Mouse (Mus musculus) mature B cell (primary cell): Measurements from ENCODE around the gene Rragc.

Source experiments
- in situ Hi-C: fragments of 300-500 bp; cut with MboI; formaldehyde crosslinking; loops from 2 replicates; pipeline ENCODE4 v1.14.3; 2019

Rragc gene

DNA sequence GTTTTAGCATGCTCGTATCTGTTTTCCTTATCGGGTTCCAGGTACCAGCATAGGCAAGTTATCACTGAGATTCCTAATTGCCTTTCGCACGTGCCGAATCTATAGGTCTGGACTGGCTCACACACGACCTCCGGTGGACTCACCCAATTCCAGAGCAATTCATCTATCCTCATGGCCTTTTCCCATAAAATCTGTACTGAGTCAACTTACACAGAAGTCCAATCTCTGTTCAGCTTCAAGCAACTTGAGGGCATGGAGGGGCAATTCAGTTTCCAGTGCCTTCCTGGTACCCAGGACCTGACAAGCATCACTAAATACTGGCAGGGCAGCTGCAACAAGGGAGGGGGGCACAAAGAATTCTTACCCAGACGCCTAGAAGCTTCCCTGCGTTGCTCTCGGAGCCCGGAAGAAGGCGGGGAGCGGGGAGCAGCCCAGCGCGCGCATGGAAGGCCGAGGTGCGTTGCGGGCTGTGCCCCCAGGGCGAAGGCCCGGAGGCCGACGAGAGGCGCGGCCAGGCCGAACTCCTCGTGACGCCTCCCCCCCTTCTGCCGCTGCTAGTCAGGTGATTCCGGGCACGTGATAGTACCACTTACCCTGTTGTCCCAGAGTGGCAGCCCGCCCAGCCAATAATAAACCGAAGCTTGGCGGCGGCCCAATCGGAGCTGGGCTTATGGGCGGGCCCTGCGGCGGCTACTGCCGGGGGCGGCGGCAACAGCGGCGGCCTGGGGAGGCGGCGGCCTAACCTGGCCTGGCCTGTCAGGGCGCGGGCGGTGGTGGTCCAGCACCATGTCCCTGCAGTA lies at the start of gene Rragc:
Gene Rragc (plus strand): TSS at position 699 of the 800 bp plus-strand sequence.
- in situ Hi-C loops = loop anchor here (25.0 kb wide), 1 partner anchor 630 kb away; no protein-coding TSS in a partner anchor

DNA sequence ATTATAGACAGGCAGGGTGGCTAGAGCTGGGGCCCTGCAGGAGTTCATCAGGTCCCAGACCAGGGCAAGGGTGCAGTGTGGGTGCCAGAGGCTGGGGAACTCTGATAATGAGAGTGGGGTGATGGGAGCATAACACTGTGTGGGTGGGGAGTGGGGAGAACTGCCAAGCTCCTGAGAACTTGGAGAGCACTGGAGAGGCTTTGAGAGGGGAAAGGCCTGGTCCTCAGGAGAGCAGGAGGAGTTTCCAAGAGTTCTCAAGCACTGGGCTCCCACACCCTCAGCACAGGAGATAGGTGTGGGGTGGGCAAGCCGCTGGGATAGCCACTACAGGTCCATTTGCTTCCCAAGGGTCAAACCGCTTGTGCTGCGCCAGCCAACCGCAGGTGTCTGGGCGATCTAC lies 23.5 kb upstream of the Rragc start:
- in situ Hi-C loops = no loop called here

DNA sequence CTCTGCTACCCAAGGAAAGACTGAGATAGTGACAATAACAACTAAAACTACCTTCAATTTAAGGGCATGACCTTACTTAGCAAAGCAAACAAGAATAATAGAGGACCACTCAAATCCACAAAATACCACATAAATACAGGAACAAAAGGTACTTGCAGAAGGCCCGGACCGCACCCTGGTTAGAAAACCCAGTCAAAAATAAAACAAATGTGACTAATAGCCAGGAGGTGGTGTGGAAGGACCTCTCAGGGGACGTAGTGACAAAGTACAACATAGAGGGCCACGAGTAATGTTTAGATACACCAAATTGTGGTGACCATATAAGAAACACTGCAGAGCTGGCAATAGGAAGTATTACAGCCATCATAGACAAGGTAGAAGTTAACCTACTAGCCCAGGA lies 23.0 kb upstream of the Rragc start:
- in situ Hi-C loops = no loop called here

DNA sequence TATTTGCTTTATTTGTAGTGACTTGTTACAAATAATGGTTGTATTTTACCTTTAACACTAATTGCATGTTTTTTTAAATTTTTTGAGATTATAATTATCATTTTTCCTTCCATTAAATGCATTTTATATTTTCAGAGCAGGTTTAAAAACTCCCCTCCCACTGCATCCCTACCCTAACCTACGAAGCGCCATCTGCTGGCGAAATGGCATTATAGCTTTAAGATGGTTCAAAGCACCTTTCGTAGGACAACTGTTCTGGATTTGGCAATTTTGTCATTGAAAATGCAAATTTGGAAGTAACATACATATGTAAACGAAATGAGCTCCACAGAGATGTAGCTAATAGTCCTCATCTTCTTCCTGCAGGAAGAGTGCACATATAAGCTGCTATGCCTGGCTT lies 18.6 kb upstream of the Rragc start:
- in situ Hi-C loops = no loop called here

DNA sequence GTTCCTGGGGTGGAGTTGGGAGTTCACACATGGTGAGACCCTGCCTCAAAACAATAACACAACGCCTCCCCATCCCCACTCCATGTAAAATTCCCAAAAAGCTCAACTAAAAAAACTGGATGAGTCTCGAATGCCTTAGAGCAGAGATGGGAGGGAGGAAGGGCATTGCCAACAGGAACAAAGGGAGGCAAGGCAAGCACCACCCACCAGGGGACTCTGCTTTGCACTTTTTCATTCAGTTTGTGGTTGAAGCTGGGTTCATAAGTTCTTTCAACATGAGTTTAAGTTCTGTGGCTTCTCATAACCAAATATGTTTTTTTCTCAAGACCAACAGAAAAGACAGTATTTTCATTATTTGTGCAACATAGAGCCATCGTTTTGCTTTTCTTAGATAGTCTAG lies 13.8 kb upstream of the Rragc start:
- in situ Hi-C loops = loop anchor here (25.0 kb wide), 1 partner anchor 616 kb away; no protein-coding TSS in a partner anchor

DNA sequence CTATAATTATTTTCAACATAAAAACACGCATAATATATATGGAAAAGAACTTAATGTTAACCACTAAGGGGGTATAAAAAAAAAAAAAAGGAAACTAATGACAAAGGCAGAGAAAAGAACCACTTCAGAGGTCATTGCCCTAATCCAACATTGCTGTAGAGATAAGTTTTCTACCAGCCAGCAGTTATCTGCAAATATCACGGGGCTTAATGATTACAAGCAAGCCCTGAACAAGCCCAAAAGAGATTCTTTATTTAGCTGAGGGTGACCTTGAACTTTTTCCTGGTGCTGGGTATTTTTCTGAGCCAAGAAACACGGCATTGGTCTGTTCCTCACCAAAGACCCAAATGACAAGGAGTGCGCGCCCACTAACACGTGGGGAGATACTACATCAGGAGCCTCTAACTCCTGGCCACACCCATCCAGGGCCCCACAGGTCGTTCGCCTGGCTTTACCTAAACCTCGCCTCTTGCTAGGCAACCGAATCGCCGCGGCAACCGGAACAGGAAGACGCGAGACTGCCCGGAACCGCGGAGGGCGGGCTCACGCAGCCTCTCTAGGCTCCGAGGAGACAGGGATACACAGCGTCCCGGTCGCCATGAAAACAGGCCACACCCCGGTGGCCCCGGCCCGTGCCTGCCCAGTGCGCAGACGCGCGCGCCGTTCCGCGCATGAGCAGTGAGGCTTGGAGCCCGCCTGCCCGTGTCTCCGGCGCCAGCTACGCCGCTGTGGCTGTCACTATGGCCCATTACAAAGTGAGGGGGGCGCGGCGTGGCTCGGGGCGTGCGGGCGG lies 12.7 kb upstream of the Rragc start, which contains the start of gene Mycbp:
Gene Mycbp (plus strand): TSS at position 500 of the 793 bp plus-strand sequence.
- in situ Hi-C loops = loop anchor here (25.0 kb wide), 1 partner anchor 617 kb away; no protein-coding TSS in a partner anchor

DNA sequence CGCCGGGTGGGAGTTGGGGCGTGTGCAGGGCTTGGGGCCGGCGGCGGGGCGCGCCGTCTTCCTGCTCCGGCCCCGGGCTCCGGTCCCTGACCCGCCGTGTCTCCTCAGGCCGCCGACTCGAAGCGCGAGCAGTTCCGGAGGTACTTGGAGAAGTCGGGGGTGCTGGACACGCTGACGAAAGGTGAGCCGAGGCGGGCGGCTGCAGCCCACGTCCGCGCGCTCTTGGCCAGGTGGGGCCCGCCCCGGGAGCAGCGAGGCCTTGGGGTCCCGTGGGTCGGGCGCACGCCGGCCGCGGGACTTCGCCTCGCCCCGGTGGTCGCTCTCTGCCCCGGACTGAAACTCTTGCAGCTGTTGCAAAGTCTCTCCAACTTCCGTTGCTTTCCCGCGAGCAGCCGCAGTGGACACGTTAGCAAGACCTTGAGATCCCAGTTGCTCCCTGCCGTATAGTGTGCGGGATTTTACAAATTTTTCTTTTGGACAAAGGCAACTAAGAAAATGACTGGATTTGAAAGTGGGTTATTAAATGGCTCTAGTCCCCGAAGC lies 12.0 kb upstream of the Rragc start:
- in situ Hi-C loops = loop anchor here (25.0 kb wide), 1 partner anchor 618 kb away; no protein-coding TSS in a partner anchor

DNA sequence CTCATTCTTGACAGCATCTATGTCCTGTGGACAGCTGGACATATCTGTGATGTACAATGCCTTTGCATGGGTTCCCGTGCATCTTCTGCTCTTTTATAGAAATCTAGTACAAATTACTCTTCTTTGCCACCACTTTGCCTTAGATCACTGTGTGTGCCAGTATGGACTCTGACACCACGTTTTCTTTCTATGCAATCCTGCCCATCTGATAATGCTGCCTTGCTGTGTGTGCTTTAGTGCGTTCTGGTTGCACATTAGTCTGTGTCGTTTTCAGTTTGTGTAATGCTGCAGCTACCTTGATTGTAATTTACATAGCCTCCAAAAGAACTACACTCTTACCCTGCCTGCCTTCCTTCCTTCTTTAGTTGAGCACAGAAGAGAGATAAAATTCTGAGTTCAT lies 5.7 kb upstream of the Rragc start:
- in situ Hi-C loops = loop anchor here (25.0 kb wide), 1 partner anchor 624 kb away; no protein-coding TSS in a partner anchor

DNA sequence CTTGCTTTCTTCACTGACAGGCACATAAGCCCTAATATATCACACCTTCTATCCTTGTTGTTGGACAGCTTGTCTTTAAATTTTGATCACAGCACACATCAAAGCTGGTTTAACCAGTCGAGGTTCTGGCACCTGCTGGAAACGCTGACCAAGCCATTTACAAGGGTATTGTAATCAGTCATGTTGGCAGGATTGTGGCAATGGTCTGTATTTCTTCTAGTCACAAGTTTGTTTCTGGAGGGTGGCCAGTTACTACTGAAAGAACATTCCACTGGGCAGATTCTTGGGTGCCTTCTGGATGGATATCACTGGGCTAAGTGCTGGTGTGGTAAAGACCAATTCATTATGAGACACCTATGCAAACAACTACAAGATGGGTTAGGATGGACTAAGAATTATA lies 4.8 kb upstream of the Rragc start:
- in situ Hi-C loops = loop anchor here (25.0 kb wide), 1 partner anchor 625 kb away; no protein-coding TSS in a partner anchor

DNA sequence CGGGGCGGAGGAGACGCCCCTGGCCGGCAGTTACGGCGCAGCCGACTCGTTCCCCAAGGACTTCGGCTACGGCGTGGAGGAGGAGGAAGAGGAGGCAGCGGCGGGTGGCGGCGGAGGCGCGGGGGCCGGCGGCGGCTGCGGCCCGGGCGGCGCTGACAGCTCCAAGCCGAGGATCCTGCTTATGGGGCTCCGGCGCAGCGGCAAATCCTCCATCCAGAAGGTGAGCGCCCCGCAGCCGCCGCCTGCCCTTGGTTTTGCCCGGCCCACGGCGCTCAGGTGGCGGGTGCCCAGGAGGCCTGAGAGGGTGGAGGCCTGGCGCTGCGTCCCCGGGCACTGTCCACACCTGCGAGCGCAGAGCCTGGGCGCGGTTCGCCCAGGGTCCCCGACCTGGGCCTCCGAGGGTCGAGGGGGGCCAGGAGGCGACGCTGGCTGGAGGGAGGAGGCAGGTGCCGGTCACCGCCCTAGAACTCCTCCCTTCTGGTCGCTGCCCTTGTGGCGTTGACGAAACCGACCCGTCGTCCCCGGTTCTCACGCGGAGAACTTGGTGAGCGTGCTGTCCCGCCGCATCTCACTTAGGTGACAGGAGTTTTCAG lies 398 bp downstream of the Rragc start, which contains the start of gene 4930535I16Rik:
Gene 4930535I16Rik (minus strand): TSS at position 475 of the 593 bp plus-strand sequence.
- in situ Hi-C loops = loop anchor here (25.0 kb wide), 1 partner anchor 630 kb away; no protein-coding TSS in a partner anchor

DNA sequence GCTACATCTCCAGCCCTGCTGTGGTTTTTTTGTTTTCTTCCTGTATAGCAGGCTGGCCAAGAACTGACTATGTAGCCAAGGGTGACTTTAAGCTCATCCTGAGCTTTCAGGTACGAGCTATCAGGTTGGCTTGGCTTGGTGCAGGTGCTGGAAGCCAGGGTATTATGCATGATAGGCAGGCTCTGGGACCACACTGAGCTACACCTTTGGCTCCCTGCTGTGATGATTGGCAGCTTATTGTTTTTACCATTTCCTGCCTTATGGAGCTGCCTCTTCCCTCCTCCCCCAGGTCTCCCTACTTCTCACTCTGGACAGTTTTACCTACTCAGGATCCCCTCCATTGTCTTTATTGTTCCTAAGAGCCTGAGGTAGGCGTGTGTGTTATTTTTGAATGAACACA lies 1.6 kb downstream of the Rragc start:
- in situ Hi-C loops = loop anchor here (25.0 kb wide), 1 partner anchor 632 kb away; no protein-coding TSS in a partner anchor

DNA sequence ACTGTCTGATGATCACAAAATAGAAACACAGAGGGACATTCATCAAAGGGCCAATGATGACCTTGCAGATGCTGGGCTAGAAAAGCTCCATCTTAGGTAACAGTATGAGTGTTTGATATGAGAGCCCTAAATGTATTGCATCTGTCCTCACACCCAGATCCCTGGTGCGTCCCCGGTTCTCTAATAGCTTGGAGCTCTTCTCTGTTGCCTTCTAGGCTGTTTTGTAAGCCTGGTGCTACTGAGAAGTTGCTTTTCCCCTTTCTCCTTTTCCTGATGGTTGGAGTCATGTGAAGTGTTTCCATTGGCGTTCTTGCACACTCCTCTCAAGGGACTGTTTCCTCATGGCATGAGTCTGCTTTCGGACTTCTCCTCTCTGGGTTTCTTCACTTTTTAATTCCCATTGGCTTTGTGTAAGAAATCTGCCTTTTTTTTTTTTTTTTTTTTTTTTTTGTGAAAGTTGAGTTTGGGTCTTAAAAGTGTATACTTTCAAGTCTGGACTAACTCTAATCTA lies 3.9 kb downstream of the Rragc start:
- in situ Hi-C loops = loop anchor here (25.0 kb wide), 1 partner anchor 634 kb away; no protein-coding TSS in a partner anchor

DNA sequence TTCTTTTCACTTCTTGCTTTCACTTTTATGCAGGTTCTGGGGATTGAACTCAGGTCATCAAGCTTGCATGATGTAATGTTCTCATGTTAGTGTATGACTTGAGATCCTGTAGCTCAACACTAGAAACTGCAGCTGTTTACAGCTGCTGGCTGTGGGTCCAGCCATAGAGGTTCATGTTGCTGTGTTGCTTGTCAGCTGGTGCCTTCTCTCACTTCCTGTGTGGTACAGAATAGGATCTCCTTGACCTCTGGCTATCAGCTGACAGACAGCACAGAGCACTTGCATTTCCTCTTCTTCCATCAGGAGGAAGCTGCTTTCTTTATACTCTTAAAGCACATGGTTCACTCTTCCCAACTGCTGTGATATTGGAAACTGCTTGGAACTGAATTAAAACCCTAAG lies 10.7 kb downstream of the Rragc start:
- in situ Hi-C loops = loop anchor here (25.0 kb wide), 1 partner anchor 734 kb away; the partner anchor contains the start of gene Pou3f1

DNA sequence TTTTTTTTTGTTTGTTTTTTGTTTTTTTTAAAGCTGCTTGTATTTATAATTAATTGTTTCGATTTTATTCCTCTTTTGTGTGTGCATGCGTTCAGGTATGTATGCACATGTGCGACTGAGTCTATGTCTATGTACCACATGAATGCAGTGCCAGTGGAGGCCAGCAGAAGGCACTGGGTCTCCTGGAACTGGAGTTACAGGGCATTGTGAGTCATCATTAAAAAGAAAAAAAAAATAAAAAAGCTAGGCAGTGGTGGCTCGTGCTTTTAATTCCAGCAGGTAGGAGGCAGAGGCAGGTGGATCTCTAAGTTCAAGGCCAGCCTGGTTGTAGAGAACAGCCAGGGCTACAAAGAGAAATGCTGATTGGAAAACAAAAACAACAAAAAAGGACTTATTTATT lies 12.7 kb downstream of the Rragc start:
- in situ Hi-C loops = loop anchor here (25.0 kb wide), 1 partner anchor 732 kb away; the partner anchor contains the start of gene Pou3f1

DNA sequence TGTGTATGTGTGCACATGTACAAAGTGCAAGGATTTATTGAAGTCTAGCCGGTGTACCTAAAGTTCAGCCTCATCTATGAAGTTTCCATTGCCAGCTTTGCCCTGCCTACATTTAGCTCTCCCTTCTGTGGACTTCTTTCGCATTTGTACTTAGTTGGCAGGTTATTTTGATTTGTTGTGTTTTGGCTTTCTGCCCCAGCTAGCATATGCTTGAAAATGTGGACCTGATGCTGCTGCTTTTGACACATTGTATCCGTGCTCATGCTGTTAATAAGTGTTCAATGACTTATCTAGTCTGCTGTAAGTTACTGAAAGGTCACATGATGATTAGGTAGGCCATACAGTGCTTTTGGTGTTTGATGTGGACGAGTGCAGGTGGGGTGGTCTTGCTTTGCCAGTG lies 17.1 kb downstream of the Rragc start:
- in situ Hi-C loops = loop anchor here (25.0 kb wide), 1 partner anchor 728 kb away; the partner anchor contains the start of gene Pou3f1

DNA sequence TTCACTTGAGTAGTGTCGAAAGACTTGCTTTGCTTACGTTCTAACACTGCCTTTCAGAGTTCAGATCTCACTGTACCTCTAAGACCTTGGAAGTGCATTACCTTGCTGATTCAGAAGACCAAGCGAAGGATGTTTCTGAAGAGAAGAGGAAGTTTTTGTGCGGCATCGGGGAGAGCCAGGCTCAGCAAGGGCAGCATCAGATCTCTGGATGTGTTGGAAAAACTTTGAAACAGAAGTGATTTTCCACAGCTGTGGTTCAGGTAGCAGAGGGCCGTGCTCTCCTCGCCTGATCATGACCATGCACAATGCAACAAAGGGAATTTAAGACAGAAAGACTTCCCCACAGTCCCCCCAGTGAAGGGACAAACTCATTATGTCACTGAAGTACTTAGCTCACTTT lies 18.8 kb downstream of the Rragc start:
- in situ Hi-C loops = loop anchor here (25.0 kb wide), 1 partner anchor 726 kb away; the partner anchor contains the start of gene Pou3f1

DNA sequence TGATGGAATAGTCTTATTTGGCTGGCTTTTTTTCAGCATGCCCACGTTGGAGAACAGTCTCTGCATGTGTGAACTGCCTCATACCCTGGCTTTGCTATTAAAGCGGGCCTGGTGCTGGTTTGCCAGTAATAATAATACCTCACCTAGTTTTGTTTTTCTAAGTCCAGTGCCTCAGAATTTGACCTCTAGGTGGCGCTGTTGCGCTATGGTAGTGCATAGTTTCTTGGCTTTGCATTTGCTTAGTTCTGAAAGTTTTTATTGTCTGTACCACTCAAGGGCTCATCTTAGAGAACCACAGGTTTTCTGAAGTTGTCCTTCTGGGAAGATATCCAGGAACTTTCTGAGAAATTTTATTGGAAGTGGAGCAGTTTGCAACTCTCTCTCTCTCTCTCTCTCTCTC lies 22.6 kb downstream of the Rragc start:
- in situ Hi-C loops = loop anchor here (25.0 kb wide), 1 partner anchor 722 kb away; the partner anchor contains the start of gene Pou3f1

DNA sequence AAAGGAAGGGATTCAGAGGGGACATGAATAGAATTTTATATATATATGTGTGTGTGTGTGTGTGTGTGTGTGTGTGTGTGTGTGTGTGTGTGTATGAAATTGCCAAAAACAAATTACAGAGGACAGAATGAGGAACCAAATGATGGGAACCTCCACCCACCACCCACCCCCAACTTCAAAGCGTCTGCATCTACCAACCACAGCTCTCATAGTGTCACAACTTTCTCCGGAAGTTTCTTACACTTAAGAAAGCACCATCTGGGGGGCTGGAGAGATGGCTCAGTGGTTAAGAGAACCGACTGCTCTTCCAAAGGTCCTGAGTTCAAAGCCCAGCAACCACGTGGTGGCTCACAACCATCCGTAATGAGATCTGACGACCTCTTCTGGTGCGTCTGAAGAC lies 23.6 kb downstream of the Rragc start:
- in situ Hi-C loops = loop anchor here (25.0 kb wide), 1 partner anchor 721 kb away; the partner anchor contains the start of gene Pou3f1

DNA sequence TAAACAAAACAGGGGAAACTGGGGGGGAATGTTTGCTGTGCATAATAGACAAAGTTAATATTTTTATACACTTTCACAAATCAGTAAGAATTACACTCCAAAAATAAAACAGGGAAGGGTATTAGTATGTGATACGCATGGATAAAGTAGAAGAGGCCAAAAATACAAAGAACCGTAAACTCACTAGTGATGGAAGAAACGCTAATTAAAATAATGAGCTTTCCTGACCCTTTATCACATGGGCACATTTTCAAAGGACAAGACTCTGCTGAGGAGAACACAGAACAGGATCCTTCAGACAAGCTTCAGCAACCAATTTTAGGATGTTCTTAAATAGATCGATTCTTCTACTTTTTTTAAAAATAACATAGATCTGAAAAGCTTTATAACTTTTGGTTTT lies 29.5 kb downstream of the Rragc start:
- in situ Hi-C loops = loop anchor here (25.0 kb wide), 1 partner anchor 716 kb away; the partner anchor contains the start of gene Pou3f1

DNA sequence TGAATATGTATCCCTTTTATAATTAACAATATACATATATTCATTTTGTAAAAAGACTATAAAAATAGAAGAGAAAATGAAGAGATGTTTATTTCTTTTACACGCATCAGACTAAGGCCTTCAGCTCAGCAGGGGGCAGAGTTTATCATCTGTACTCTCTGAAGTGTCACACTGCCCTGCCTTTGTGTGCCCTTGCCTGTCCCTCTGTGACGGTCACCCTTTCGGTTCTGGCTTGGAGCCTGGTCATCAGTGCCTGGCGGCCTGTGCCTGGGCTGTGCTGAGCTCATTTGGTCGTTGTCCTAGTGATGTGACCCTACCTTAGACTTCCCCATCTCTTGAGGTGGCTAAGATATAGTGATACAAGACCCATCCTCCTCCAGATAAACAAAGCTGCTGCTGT lies 29.9 kb downstream of the Rragc start:
- in situ Hi-C loops = loop anchor here (25.0 kb wide), 1 partner anchor 715 kb away; the partner anchor contains the start of gene Pou3f1
